Mouse (Mus musculus): ENCODE measurements at regions not wholly inside any gene's neighbourhood (a gene's known extent, or its start where the extent isn't known, plus 50 kb on each side); places are given as distances from the start of the nearest gene placed in this dataset.

DNA sequence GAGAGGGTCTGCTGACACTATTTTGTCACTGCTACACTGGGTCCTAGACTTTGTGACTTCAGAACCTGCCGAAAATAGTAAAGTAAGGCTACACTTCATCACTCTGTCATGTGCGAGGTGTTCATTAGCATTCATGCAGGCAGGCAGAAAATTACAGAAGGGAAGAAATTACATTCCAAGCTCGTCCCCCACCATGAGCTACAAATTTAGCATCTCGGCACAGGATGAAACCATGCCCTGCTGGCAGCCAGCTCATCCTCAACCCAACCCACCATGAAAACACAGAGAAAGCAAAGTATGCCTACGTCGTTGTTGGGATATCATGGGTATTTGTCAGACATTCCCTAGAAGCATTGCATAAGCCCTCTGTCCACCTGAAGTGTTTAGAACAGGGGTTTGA, 103.9 kb downstream of the Kctd12 start:
- H3K27ac ChIP-seq = no peak overlapping the region
- no peak overlapping the region for H3K9ac ChIP-seq
- H3K9me3 ChIP-seq = no peaks in the 10 kb centered on the region
- no peak for ATAC-seq (ENCODE audit: insufficient read depth, low FRiP score, low read depth)
- no peaks in the 10 kb centered on the region for H3K36me3 ChIP-seq
- H3K4me3 ChIP-seq (replicated peaks) = no peak overlapping the region
- no peak overlapping the region for H3K4me2 ChIP-seq
- H3K4me1 ChIP-seq = no peaks in the 10 kb centered on the region
- 86% methylated on average over 6 of the region's 6 CpGs for WGBS
- no peaks in the 10 kb centered on the region for H3K27me3 ChIP-seq (replicated peaks)

DNA sequence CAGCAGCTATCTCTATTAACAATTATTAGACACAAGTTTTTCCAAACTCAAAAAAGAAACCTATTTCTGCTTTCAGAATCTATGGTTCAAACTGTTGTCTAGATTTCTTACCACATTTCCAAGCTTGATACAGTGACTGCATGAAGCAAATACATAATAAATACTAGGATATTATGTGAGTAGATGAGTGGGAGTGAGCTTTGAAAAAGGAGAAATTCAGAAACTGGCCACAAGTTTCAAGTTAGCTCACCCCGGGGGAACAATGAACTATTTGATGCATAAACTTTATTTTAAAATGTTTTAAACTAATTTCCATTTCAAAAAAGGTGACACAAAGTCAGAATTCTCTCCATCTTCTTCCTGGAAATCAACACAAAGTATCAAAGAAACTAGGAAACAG, 114.3 kb downstream of the Kctd12 start:
- Histone ChIP-seq H3K9ac (no peak overlapping the region), H3K36me3 (no peaks in the 10 kb centered on the region)
- 80% methylated on average over 1 of the region's 1 CpGs for WGBS

DNA sequence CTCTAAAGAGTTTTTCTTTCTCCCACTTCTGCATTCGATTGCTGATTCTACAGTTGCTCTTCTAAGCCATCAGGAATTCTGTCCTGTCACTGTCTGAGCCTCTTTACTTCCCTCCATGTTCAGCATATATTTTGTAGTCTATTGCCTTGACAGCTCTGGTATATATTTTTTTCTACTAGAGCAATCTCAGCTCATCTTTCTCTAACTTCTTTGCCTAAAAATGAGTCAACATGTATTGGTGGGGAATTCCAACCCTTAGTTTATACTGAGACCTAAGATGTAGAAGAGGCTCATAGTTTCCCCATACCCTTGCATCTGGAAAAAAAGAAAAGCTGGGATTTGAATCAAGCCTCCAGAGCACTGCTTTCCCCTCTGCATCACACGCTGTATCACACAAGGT, 114.7 kb downstream of the Kctd12 start:
- Histone ChIP-seq H3K4me3 (replicated peaks) (no peak overlapping the region), H3K27ac (no peak overlapping the region), H3K9me3 (no peaks in the 10 kb centered on the region), H3K4me2 (no peak overlapping the region), H3K36me3 (no peaks in the 10 kb centered on the region), H3K4me1 (no peaks in the 10 kb centered on the region), H3K27me3 (replicated peaks) (no peaks in the 10 kb centered on the region), H3K9ac (no peak overlapping the region)
- no peak for ATAC-seq (ENCODE audit: insufficient read depth, low FRiP score, low read depth)
- 86% methylated on average over 2 of the region's 2 CpGs for WGBS

More for the DNA sequence above, 114.3 kb downstream of the Kctd12 start:
- Histone ChIP-seq H3K9me3 (no peaks in the 10 kb centered on the region), H3K4me2 (no peak overlapping the region), H3K27me3 (replicated peaks) (no peaks in the 10 kb centered on the region), H3K27ac (no peak overlapping the region), H3K4me3 (replicated peaks) (no peak overlapping the region), H3K4me1 (no peaks in the 10 kb centered on the region)
- ATAC-seq (ENCODE audit: insufficient read depth, low FRiP score, low read depth) = no peak

DNA sequence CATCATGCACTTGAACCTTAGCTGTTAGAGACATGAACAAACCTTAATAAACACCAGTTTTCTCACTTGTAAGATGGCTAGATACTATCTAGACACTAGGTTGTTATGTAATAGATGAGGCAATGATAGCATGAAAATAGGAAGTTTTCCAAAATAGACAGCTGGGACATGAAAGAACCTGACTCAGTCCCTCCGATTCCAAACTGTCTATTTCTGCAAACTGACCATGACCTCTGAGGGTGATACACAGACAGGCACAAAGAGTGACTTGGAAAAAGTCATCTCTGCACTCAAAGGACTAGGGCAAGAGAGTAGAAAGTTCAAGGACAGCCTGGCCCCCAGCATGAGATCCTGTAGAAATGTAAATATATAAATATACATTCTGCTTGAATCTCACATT, 115.9 kb downstream of the Kctd12 start:
- Histone ChIP-seq H3K27me3 (replicated peaks) (no peaks in the 10 kb centered on the region), H3K36me3 (no peaks in the 10 kb centered on the region), H3K4me3 (replicated peaks) (no peak overlapping the region), H3K4me1 (no peaks in the 10 kb centered on the region), H3K4me2 (no peak overlapping the region), H3K9me3 (no peaks in the 10 kb centered on the region), H3K27ac (no peak overlapping the region), H3K9ac (no peak overlapping the region)
- no peak for ATAC-seq (ENCODE audit: insufficient read depth, low FRiP score, low read depth)
- WGBS = 45% methylated on average over 1 of the region's 1 CpGs

GRCm38 (mm10) chr14:102861694-102862093, 120.7 kb downstream of the Kctd12 start:
- H3K4me1 ChIP-seq = no peaks in the 10 kb centered on the region
- no peaks in the 10 kb centered on the region for H3K9me3 ChIP-seq
- no peak overlapping the region for H3K27ac ChIP-seq
- no peak overlapping the region for H3K4me3 ChIP-seq (replicated peaks)
- H3K36me3 ChIP-seq = no peaks in the 10 kb centered on the region
- whole genome bisulfite sequencing = 89% methylated on average over 1 of the region's 1 CpGs
- no peaks in the 10 kb centered on the region for H3K27me3 ChIP-seq (replicated peaks)
- H3K4me2 ChIP-seq = no peak overlapping the region
- no peak overlapping the region for H3K9ac ChIP-seq
- ATAC-seq (ENCODE audit: insufficient read depth, low FRiP score, low read depth) = no peak

GRCm38 (mm10) chr14:102859361-102859871, 123.0 kb downstream of the Kctd12 start:
- H3K4me1 ChIP-seq = no peaks in the 10 kb centered on the region
- ATAC-seq (ENCODE audit: insufficient read depth, low FRiP score, low read depth) = no peak
- H3K27ac ChIP-seq = no peak overlapping the region
- 53% methylated on average over 4 of the region's 4 CpGs for WGBS
- H3K27me3 ChIP-seq (replicated peaks) = no peaks in the 10 kb centered on the region
- no peaks in the 10 kb centered on the region for H3K36me3 ChIP-seq
- H3K4me2 ChIP-seq = no peak overlapping the region
- no peak overlapping the region for H3K9ac ChIP-seq
- no peaks in the 10 kb centered on the region for H3K9me3 ChIP-seq
- H3K4me3 ChIP-seq (replicated peaks) = no peak overlapping the region

GRCm38 (mm10) chr14:102855264-102855840, 127.1 kb downstream of the Kctd12 start:
- no peaks in the 10 kb centered on the region for H3K4me1 ChIP-seq
- ATAC-seq (ENCODE audit: insufficient read depth, low FRiP score, low read depth) = no peak
- H3K27ac ChIP-seq = no peak overlapping the region

GRCm38 (mm10) chr14:102843700-102844099, 138.7 kb downstream of the Kctd12 start:
- no peak overlapping the region for H3K4me2 ChIP-seq
- H3K36me3 ChIP-seq = no peaks in the 10 kb centered on the region
- 78% methylated on average over 3 of the region's 3 CpGs for WGBS
- H3K4me3 ChIP-seq (replicated peaks) = no peak overlapping the region
- no peaks in the 10 kb centered on the region for H3K4me1 ChIP-seq
- no peak for ATAC-seq (ENCODE audit: insufficient read depth, low FRiP score, low read depth)
- H3K27ac ChIP-seq = no peak overlapping the region
- H3K9me3 ChIP-seq = no peaks in the 10 kb centered on the region
- H3K9ac ChIP-seq = no peak overlapping the region
- no peaks in the 10 kb centered on the region for H3K27me3 ChIP-seq (replicated peaks)

More at GRCm38 (mm10) chr14:102855264-102855840, 127.1 kb downstream of the Kctd12 start:
- 64% methylated on average over 7 of the region's 7 CpGs for WGBS
- H3K27me3 ChIP-seq (replicated peaks) = no peaks in the 10 kb centered on the region
- no peaks in the 10 kb centered on the region for H3K36me3 ChIP-seq
- no peak overlapping the region for H3K4me2 ChIP-seq
- no peak overlapping the region for H3K4me3 ChIP-seq (replicated peaks)
- H3K9ac ChIP-seq = no peak overlapping the region
- no peaks in the 10 kb centered on the region for H3K9me3 ChIP-seq

- WGBS = 37% methylated on average over 1 of the region's 1 CpGs
Observed at GRCm38 (mm10) chr14:102837602-102838001, 144.8 kb downstream of the Kctd12 start.

DNA sequence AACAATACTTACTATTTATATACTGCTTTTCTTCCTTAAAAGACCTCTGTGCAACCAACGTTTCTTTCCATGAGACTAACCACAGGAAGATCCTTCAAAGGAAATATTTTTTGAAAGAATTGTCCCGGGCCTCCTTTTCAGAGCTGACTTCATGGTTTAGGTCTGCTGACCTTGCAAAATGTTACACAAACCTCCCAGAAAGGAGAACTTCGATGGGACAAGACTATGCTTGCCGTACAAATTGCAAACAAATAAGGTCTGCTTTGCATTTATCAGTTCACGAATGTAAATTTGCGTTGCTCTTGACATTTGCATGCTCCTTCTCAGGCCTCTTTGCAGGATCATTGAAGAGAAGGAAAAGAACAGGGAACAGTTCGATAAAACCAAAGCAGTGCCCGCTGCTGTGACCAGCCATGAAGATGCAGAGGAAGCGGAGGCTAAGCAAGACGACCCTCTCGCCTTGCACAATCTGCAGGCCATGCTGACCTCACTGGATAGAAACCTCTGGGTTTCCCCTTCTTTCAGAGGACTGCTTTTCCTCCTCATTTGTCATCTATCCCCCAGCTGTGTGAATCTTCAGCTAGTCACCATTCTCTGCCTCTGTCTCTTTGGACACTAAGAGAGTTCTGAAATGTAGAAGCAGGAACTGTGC, 147.2 kb downstream of the Kctd12 start:
- WGBS = 73% methylated on average over 11 of the region's 11 CpGs
- no peaks in the 10 kb centered on the region for H3K9me3 ChIP-seq
- no peak for ATAC-seq (ENCODE audit: insufficient read depth, low FRiP score, low read depth)

More at GRCm38 (mm10) chr14:102837602-102838001, 144.8 kb downstream of the Kctd12 start:
- H3K9me3 ChIP-seq = no peaks in the 10 kb centered on the region
- H3K4me3 ChIP-seq (replicated peaks) = no peak overlapping the region
- no peak for ATAC-seq (ENCODE audit: insufficient read depth, low FRiP score, low read depth)
- H3K9ac ChIP-seq = no peak overlapping the region
- no peak overlapping the region for H3K27ac ChIP-seq
- no peaks in the 10 kb centered on the region for H3K4me1 ChIP-seq
- H3K27me3 ChIP-seq (replicated peaks) = no peaks in the 10 kb centered on the region
- H3K36me3 ChIP-seq = no peaks in the 10 kb centered on the region
- no peak overlapping the region for H3K4me2 ChIP-seq

GRCm38 (mm10) chr14:102828442-102828841, 154.0 kb downstream of the Kctd12 start:
- no peak overlapping the region for H3K4me3 ChIP-seq (replicated peaks)
- H3K27ac ChIP-seq = no peak overlapping the region
- no peaks in the 10 kb centered on the region for H3K9me3 ChIP-seq
- no peak overlapping the region for H3K9ac ChIP-seq
- ATAC-seq (ENCODE audit: insufficient read depth, low FRiP score, low read depth) = no peak
- H3K4me1 ChIP-seq = no peaks in the 10 kb centered on the region
- H3K4me2 ChIP-seq = no peak overlapping the region
- H3K27me3 ChIP-seq (replicated peaks) = no peaks in the 10 kb centered on the region
- WGBS = 82% methylated on average over 3 of the region's 3 CpGs
- H3K36me3 ChIP-seq = no peaks in the 10 kb centered on the region

More for the DNA sequence above, 147.2 kb downstream of the Kctd12 start:
- Histone ChIP-seq H3K4me3 (replicated peaks) (no peak overlapping the region), H3K27ac (no peak overlapping the region), H3K4me1 (no peaks in the 10 kb centered on the region), H3K9ac (no peak overlapping the region), H3K4me2 (no peak overlapping the region), H3K36me3 (no peaks in the 10 kb centered on the region), H3K27me3 (replicated peaks) (no peaks in the 10 kb centered on the region)

GRCm38 (mm10) chr14:102827756-102828384, 154.6 kb downstream of the Kctd12 start:
- Histone ChIP-seq H3K9ac (no peak overlapping the region), H3K27ac (no peak overlapping the region), H3K4me1 (no peaks in the 10 kb centered on the region), H3K27me3 (replicated peaks) (no peaks in the 10 kb centered on the region), H3K4me3 (replicated peaks) (no peak overlapping the region), H3K36me3 (no peaks in the 10 kb centered on the region), H3K4me2 (no peak overlapping the region), H3K9me3 (no peaks in the 10 kb centered on the region)
- 75% methylated on average over 7 of the region's 7 CpGs for WGBS
- no peak for ATAC-seq (ENCODE audit: insufficient read depth, low FRiP score, low read depth)
